Mouse (Mus musculus): ENCODE results near the gene Gm8165. TPM values are rescaled to one million over a fixed set of nuclear protein-coding genes. Genes with fewer than 3 reads are reported as not detected.

The Gm8165 gene
- not detected for total RNA-seq (2023)

DNA sequence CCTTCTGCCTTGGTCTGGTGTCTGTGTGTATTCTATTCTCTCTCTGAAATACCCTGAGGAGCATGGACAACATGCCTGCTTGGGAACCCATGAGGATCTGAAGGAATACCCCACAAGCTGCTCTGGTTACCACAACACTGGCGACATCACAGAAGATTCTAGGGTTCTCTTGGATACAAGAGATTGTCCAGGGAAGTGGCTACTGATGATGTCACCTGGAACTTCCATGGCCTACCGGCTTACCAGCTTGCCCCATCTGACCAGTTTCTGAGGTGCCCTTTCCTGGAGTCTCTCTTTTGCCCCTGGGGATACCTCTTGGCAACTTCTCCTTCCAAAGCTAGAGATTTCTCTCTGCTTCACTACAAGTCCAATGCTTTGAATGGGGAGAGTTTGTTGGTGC is at the start of gene Gm8165:
Gene Gm8165 (minus strand): TSS at position 101 of the 400 bp plus-strand sequence.

DNA sequence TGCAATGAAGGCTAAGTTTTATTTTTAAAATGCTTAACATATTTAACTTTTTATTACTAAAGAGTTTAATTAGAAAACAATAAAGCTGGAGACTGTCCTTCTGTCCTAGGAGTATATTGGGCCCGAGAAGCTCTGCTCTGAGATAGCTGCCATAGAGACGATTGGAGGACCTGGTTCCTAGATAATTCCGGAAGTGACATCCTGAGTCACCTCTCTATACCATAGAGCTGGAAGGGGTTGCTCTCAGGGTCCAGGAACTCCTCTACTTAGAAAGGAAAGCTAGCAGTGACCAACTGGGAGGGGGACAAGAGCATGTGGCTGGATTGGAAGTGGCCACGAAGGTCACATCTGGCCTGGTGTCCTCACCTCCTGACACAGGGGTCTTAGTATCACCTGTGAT is 20.6 kb upstream of the Gm8165 start, which contains the start of gene Gm7324:
Gene Gm7324 (plus strand): TSS at position 208 of the 400 bp plus-strand sequence.

Other genes with a start within 250 kb of the Gm8165 start
- not detected for gene Gm5799, start 133.6 kb downstream of the Gm8165 start, total RNA-seq (2023)
- not detected for gene Gm17654, start 98.1 kb downstream of the Gm8165 start, total RNA-seq (2023)
- gene Gm10375, start 69.2 kb downstream of the Gm8165 start, total RNA-seq (2023) = not detected
- gene Gm7324, start 20.6 kb upstream of the Gm8165 start, total RNA-seq (2023) = 1.4 TPM
- not detected for gene Gm16506, start 50.3 kb upstream of the Gm8165 start, total RNA-seq (2023)
- gene Gm6526, start 70.7 kb upstream of the Gm8165 start, total RNA-seq (2023) = not detected
- gene Gm8180, start 107.5 kb upstream of the Gm8165 start, total RNA-seq (2023) = not detected
- not detected for gene Ear1, start 198.3 kb upstream of the Gm8165 start, total RNA-seq (2023)
- gene Ear10, start 246.4 kb upstream of the Gm8165 start, total RNA-seq (2023) = not detected
- gene Gm8113, start 248.2 kb upstream of the Gm8165 start, total RNA-seq (2023) = not detected

Data from CD8-positive naive resting alpha-beta T cell, adult 57 days (primary cell).